In genomic region chr14:40979002-40979401, GRCm38 (mm10) we compare ENCODE assay signal across 8 mouse cellular contexts. TPM values are rescaled to one million over a fixed set of nuclear protein-coding genes. Genes with fewer than 3 reads are reported as not detected.
DNase-seq lines count a peak whose midpoint lies in the region; ATAC-seq and TF ChIP-seq lines count a peak whose summit lies in the region.

No protein-coding gene starts in this region.

- H3K36me3 ChIP-seq in lung, embryonic 14.5 days (ENCODE audit: insufficient read depth) = no peaks in the 10 kb centered on the region

- H3K9me3 ChIP-seq in lung, embryonic 14.5 days (ENCODE audit: low read depth, low read length) = no peaks in the 10 kb centered on the region

- ATAC-seq in Patski = peak; percentile 99
- peak; percentile 96 for ATAC-seq in lung, embryonic 14.5 days (ENCODE audit: insufficient read depth)

- no peak for TF ChIP-seq POLR2A in embryonic fibroblast, embryonic 13.5 days (IDR thresholded peaks at IDR 0.05; ENCODE audit: low read depth, low read length)

- 49% methylated on average over 4 of the region's 4 CpGs for WGBS in lung, embryonic 14.5 days

- H3K4me2 ChIP-seq in lung, embryonic 14.5 days = no peak overlapping the region

- in situ Hi-C loops in Patski (cut with MboI; ENCODE audit: low pct_unique_long_range_greater_than_20kb) = loop anchor here (5.0 to 10.0 kb wide), 5 partner anchors 53 to 1444 kb away; no protein-coding TSS in a partner anchor

- CTCF ChIA-PET in Patski (lab: Charles Lee) = interaction anchor here (1.1 to 6.3 kb wide), 11 partner anchors 11 to 74 kb away, joined by 3 to 68 read pairs (median 5); no protein-coding TSS in a partner anchor

- peak; percentile 82 for TF ChIP-seq CTCF in layer of hippocampus, adult 2 months (conservative IDR thresholded peaks at IDR 0.05)
- peak; percentile 92 for TF ChIP-seq CTCF in Patski (IDR thresholded peaks at IDR 0.05)
- peak; percentile 47; the same call in 1 of the 2 replicates for TF ChIP-seq CTCF in embryonic fibroblast, embryonic 13.5 days (IDR thresholded peaks at IDR 0.05; ENCODE audit: borderline replicate concordance, insufficient read depth, low read length)
- TF ChIP-seq CTCF in lung, embryonic 14.5 days (IDR thresholded peaks at IDR 0.05; ENCODE audit: low read depth) = peak; percentile 87

- peaks cover 9% of the 10 kb centered on the region for H3K27me3 ChIP-seq in Patski
- H3K27me3 ChIP-seq in lung, embryonic 14.5 days (ENCODE audit: insufficient read depth, low read length) = no peaks in the 10 kb centered on the region

- H3K27ac ChIP-seq in layer of hippocampus, adult 2 months = no peak overlapping the region
- no peak overlapping the region for H3K27ac ChIP-seq in embryonic fibroblast, embryonic 13.5 days (ENCODE audit: insufficient read depth, low read length)
- H3K27ac ChIP-seq in lung, embryonic 14.5 days (ENCODE audit: low read depth) = no peak overlapping the region

- H3K9ac ChIP-seq in lung, embryonic 14.5 days = no peak overlapping the region

- no peak overlapping the region for H3K4me3 ChIP-seq in layer of hippocampus, adult 2 months
- no peak overlapping the region for H3K4me3 ChIP-seq in embryonic fibroblast, embryonic 13.5 days (ENCODE audit: insufficient read depth, low read length)
- H3K4me3 ChIP-seq in lung, embryonic 14.5 days (ENCODE audit: low read depth, low read length) = no peak overlapping the region

- DNase-seq in layer of hippocampus, adult 2 months (ENCODE audit: low spot score in 2 of 2) = peak; percentile 40 to 47
- DNase-seq in layer of hippocampus, postnatal 25 days (ENCODE audit: extremely low spot score in 1 of 2, low spot score in 1 of 2) = no peak
- DNase-seq in Patski (ENCODE audit: low read depth, low spot score) = no peak
- DNase-seq in kidney, adult 11 months = peak; percentile 64
- peak; percentile 88 for DNase-seq in lung, embryonic 14.5 days
- DNase-seq in retina, postnatal 7 days (ENCODE audit: low read depth, low spot score) = peak; percentile 49
- DNase-seq in thymus, postnatal 10 days (ENCODE audit: low spot score in 2 of 2) = no peak

- H3K4me1 ChIP-seq in embryonic fibroblast, embryonic 13.5 days (ENCODE audit: control insufficient read depth, insufficient read depth, low read length) = no peaks in the 10 kb centered on the region
- no peaks in the 10 kb centered on the region for H3K4me1 ChIP-seq in lung, embryonic 14.5 days (ENCODE audit: insufficient read depth)

- POLR2A ChIA-PET in Patski (lab: Charles Lee) = no interaction called here

RNA-seq across cellular contexts. Expression of gene Tspan14, which starts 12.4 kb away (rescaled TPM):
- total RNA-seq in layer of hippocampus, adult 2 months (2021) = 10 to 100 TPM; 27.0 to 30.0 TPM
- 10 to 100 TPM; 40.9 to 41.0 TPM for total RNA-seq in layer of hippocampus, postnatal 25 days (2021)
- 59.0 TPM for polyA plus RNA-seq in Patski (2021)
- polyA plus RNA-seq in embryonic fibroblast, embryonic 13.5 days (2011; ENCODE audit: insufficient read length, low read depth, missing spikeins) = 17.7 and 22.0 TPM in 2 replicates
- polyA plus RNA-seq in lung, embryonic 14.5 days (2014; fragmentation: Nextera tagmentation; extraction: Ambion mirVana) = 104 and 105 TPM in 2 replicates

RNA-seq across cellular contexts. Expression of gene Fam213a, which starts 34.6 kb away (rescaled TPM):
- total RNA-seq in layer of hippocampus, adult 2 months (2021) = 100 to 1,000 TPM; 154 to 159 TPM
- total RNA-seq in layer of hippocampus, postnatal 25 days (2021) = 100 to 1,000 TPM; 160 to 181 TPM
- polyA plus RNA-seq in Patski (2021) = 13.2 TPM
- 8.7 and 11.3 TPM in 2 replicates for polyA plus RNA-seq in embryonic fibroblast, embryonic 13.5 days (2011; ENCODE audit: insufficient read length, low read depth, missing spikeins)
- polyA plus RNA-seq in lung, embryonic 14.5 days (2014; fragmentation: Nextera tagmentation; extraction: Ambion mirVana) = 167 and 173 TPM in 2 replicates

Comparison
In these comparisons a context has a peak if more than half of its experiments do, and no peak if none do; other contexts are left out.
1. DNase-seq: peak in layer of hippocampus, adult 2 months (2 of 2), kidney, adult 11 months (single experiment), lung, embryonic 14.5 days (single experiment) and retina, postnatal 7 days (single experiment); none in layer of hippocampus, postnatal 25 days (0 of 2), Patski (single experiment) and thymus, postnatal 10 days (0 of 2).
2. RNA of gene Fam213a, which starts 34.6 kb away (polyA plus RNA-seq): 167 to 173 TPM in lung, embryonic 14.5 days; 13.2 TPM in Patski (single experiment) and 8.7 to 11.3 TPM in embryonic fibroblast, embryonic 13.5 days; every median in the first group is over 10 times any median in the second.
3. Peak in every context shown above with its lines, with median percentiles within 50 percentile points of each other: CTCF ChIP-seq.